Mouse (Mus musculus): Measurements from ENCODE around the gene Abhd17b. TPM values are rescaled to one million over a fixed set of nuclear protein-coding genes. Genes with fewer than 3 reads are reported as not detected.
"Not testable (repeated sequence)": the region's sequence is repeated elsewhere in the genome, so short reads cannot be mapped to it uniquely, and the experiment has no call there.

The Abhd17b gene
- total RNA-seq, 2 experiments from 2014 or later = 51.6 to 56.4 TPM

- DNase-seq (ENCODE audit: low spot score in 2 of 2); intact Hi-C loops (cut with DNase I): not testable (repeated sequence)
Measured at GRCm38 (mm10) chr19:21723280-21723679, 70.3 kb downstream of the Abhd17b start.

DNA sequence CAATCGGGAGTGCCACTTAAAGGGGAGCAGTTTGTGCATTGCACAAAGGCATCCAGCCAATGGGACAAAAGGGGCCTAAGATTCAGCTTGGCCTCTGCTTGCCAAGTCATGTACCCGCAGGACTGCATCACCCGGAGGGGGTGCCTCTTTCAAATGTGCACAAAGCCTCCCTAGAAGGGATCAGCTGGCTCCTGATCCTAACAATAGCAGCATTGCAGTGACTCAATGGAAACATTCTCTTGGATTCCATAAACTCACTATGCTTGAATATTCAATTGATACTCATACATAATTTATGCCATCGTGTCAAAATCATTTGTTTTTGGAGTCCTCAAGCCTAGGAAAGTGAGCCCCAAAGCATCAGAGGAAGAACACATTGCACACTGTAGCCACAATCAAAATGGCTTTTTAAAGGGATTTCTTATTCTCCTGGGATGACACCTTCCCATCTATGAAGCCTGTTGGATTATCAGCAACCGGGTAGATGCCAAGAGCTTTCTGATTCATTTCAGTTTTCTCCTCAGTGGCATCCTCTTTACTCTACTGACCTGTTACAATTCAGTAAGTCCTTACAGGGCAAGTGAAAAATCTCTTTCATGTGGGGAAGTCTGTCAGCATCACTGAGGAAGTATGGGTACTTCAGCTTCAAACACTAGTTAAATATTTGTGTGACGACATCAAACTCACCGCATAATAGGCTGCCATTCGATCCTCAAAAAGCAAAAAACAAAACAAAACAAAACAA is 71.1 kb downstream of the Abhd17b start:
- DNase-seq (ENCODE audit: low spot score in 2 of 2) = peak; percentile 62 to 70
- intact Hi-C loops (cut with DNase I) = no loop called here

DNA sequence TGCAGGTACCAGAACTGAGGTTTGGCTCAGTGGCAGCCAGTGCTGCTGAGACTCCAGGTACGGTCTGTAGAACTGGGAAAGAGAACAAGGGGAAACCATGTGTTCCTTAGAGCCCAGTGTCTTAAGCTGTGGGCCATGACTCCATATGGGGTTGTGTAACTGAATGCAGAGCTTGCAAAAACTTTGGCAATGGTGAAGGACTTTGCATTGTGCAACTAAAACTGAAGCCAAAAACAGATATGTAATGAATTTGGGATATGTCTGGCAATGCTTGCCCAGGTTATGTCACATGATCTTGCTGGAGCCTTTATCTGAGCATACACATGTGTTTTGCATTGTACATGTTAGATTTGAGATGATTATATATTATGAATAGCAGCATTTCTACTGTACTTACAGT is 72.2 kb downstream of the Abhd17b start:
- intact Hi-C loops (cut with DNase I) = no loop called here
- no peak for DNase-seq (ENCODE audit: low spot score in 2 of 2)

- no peak for DNase-seq (ENCODE audit: low spot score in 2 of 2)
- intact Hi-C loops (cut with DNase I) = no loop called here
Measured at GRCm38 (mm10) chr19:21727081-21727480, 74.1 kb downstream of the Abhd17b start.

- intact Hi-C loops (cut with DNase I) = no loop called here
- DNase-seq (ENCODE audit: low spot score in 2 of 2) = no peak
Measured at GRCm38 (mm10) chr19:21728342-21728741, 75.4 kb downstream of the Abhd17b start.

DNA sequence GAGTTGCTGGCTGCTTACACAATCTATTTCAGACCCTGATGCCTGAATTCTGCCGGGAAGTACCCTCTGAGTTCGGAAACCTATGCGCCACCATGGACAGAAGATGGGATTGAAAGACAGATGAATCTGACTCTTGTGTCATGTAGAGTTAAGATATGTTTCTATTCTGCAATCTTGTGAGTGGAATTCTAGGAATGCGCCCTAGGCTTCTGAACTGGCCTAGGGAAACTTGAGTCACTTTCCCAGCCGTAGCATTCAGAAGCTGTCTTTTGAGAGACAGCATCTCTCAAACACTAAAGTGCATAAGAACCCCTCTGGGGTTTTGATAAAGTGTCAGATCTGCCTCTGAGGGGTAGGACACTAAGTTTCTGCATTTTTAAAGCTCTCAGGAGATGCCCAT is 78.9 kb downstream of the Abhd17b start:
- DNase-seq (ENCODE audit: low spot score in 2 of 2) = no peak
- intact Hi-C loops (cut with DNase I) = loop anchor here (10.0 kb wide), 1 partner anchor 573 kb away; no protein-coding TSS in a partner anchor

DNA sequence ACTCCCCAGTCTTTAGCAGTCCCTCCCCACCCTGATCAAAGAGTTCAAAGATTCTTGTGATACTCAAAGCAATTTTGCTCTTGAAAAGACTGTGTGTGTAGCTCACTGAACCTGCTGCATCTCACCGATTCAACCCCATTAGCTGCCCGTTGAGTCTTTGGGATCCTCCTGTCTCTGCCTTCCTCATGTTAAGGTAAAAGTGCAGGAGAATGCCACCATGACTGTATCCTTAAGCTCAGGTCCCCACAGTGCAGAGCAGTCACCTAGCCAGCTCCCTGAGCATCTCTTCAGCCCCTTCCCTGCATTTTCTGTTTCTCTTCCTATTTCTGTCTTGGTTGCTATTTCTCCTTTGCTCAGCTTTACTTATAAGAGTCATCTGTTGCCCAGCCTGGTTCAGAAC is 80.2 kb downstream of the Abhd17b start:
- DNase-seq (ENCODE audit: low spot score in 2 of 2) = no peak
- intact Hi-C loops (cut with DNase I) = loop anchor here (10.0 kb wide), 1 partner anchor 572 kb away; no protein-coding TSS in a partner anchor

DNA sequence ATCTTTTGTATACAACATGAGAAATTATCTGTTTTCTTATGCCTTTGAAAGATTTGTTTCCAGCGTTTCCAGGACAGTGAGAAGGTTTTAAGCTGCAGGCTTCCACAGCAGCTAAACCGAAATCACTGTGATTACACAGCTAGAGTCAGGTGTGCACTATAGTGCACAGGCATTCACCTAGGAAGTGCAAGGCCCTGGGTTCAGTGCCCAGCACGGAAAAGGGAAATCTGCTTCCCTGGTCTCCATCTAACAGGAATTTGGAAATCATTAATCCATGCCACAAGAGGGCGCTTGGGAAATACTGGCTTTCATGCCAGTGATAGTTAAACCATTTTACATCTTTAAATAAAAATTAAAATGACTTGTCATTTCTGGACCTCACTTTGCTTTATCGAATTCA is 81.1 kb downstream of the Abhd17b start:
- intact Hi-C loops (cut with DNase I) = loop anchor here (10.0 kb wide), 1 partner anchor 571 kb away; no protein-coding TSS in a partner anchor
- DNase-seq (ENCODE audit: low spot score in 2 of 2) = peak in 1 of 2 experiments; percentile 73

Other genes with a start within 250 kb of the Abhd17b start
- gene Gda, start 179.7 kb upstream of the Abhd17b start, total RNA-seq (2021) = 100 to 1,000 TPM; 246 to 253 TPM
- gene 1110059E24Rik, start 209 bp upstream of the Abhd17b start, total RNA-seq (2021) = 10 to 100 TPM; 19.8 to 22.6 TPM
- 10 to 100 TPM; 14.4 to 20.0 TPM for gene Cemip2, start 125.2 kb downstream of the Abhd17b start, total RNA-seq (2021)

Measured in left cerebral cortex, postnatal 14 days (tissue).